In the genomic region with DNA sequence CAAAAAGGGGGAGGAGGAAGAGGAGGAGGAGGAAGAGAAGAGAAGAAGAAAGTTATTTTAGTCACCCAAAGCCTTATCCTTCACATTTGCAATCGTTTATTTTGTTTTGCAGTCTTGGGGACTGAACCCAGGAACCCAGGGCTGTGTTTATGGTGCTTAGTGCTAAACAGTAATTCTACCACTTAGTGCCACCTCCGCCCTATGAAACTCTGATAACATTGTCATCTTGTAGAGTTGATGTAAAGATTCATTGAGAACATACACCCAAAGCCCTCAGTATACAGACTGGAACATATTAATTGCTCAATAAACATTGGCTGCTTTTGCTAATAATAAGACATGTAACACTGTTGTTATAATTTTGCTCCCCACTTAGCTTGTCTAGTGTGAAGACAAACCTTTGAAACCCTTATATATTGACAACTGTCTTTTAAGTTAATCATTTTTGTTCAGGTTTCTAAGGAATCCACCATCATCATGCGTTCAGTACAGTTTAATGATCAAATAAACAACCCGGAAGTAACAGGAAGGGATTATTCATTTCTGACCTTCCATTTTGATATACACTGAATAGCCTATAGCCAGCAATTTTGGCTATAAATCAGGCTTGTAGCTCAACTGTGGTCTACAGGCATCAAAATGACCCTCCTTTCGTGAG, we compare ENCODE assay signal across 28 mouse cellular contexts. TPM values are rescaled to one million over a fixed set of nuclear protein-coding genes. Genes with fewer than 3 reads are reported as not detected.
"Had no signal": no experiment of that assay in that cellular context is flagged by ENCODE, and none has a peak within 500 bp of the region (broad histone marks: within the 10 kb centered on the region; RNA-seq: fewer than 3 reads in every experiment).

No protein-coding gene starts in this region.

- ATAC-seq: forebrain, embryonic 13.5 days; forebrain, embryonic 14.5 days; forebrain, embryonic 15.5 days; forebrain, embryonic 16.5 days; forebrain, postnatal 0 days had no signal

- H3K36me3 ChIP-seq: embryonic facial prominence, embryonic 12.5 days; embryonic facial prominence, embryonic 13.5 days; embryonic facial prominence, embryonic 15.5 days; forebrain, embryonic 12.5 days; forebrain, embryonic 15.5 days had no signal

- DNase-seq: cerebellum, adult 8-10 months; cerebellum, adult 9-10 months; cerebellum, adult 9-11 months; cerebellum, postnatal 10 days; cerebellum, postnatal 14 days; cerebellum, postnatal 25 days; cerebellum, postnatal 36 days; embryo, embryonic 11 days; forebrain, postnatal 0 days; gastrocnemius, adult 2 months; gastrocnemius, postnatal 10 days; gastrocnemius, postnatal 14 days; gastrocnemius, postnatal 25 days; gastrocnemius, postnatal 36 days; heart, adult 11 months; heart, adult 18-20 months; heart, adult 2 months had no signal

- H3K9ac ChIP-seq: embryonic facial prominence, embryonic 12.5 days; embryonic facial prominence, embryonic 13.5 days; embryonic facial prominence, embryonic 15.5 days; forebrain, embryonic 12.5 days; forebrain, embryonic 13.5 days; forebrain, embryonic 15.5 days; forebrain, postnatal 0 days had no signal

- H3K27ac ChIP-seq: embryonic facial prominence, embryonic 10.5 days; embryonic facial prominence, embryonic 12.5 days; embryonic facial prominence, embryonic 13.5 days; embryonic facial prominence, embryonic 15.5 days; forebrain, embryonic 10.5 days; forebrain, embryonic 12.5 days; forebrain, embryonic 13.5 days; forebrain, embryonic 15.5 days; gastrocnemius, adult 2 months; heart, adult 2 months had no signal

- H3K27me3 ChIP-seq: embryonic facial prominence, embryonic 12.5 days; embryonic facial prominence, embryonic 13.5 days; embryonic facial prominence, embryonic 15.5 days; forebrain, embryonic 13.5 days; forebrain, embryonic 15.5 days had no signal

- H3K9me3 ChIP-seq: embryonic facial prominence, embryonic 10.5 days; embryonic facial prominence, embryonic 12.5 days; embryonic facial prominence, embryonic 13.5 days; embryonic facial prominence, embryonic 15.5 days; forebrain, embryonic 10.5 days; forebrain, embryonic 12.5 days; forebrain, embryonic 13.5 days; forebrain, embryonic 15.5 days had no signal

- H3K4me2 ChIP-seq: embryonic facial prominence, embryonic 12.5 days; embryonic facial prominence, embryonic 13.5 days; embryonic facial prominence, embryonic 15.5 days; forebrain, embryonic 12.5 days; forebrain, embryonic 13.5 days; forebrain, embryonic 15.5 days had no signal

- H3K4me3 ChIP-seq: embryonic facial prominence, embryonic 10.5 days; embryonic facial prominence, embryonic 12.5 days; embryonic facial prominence, embryonic 13.5 days; embryonic facial prominence, embryonic 15.5 days; erythroblast, embryonic 14.5 days; forebrain, embryonic 10.5 days; forebrain, embryonic 12.5 days; forebrain, embryonic 13.5 days; forebrain, embryonic 15.5 days; gastrocnemius, adult 2 months; heart, adult 2 months had no signal

RNA-seq across cellular contexts. Expression of gene Cpm, which starts 49.9 kb away (rescaled TPM):
- polyA plus RNA-seq: erythroblast, embryonic 14.5 days had no signal
